Mouse (Mus musculus) hindbrain, embryonic 10.5 days (tissue): ENCODE measurements around the gene Olfr642. TPM values are rescaled to one million over a fixed set of nuclear protein-coding genes. Genes with fewer than 3 reads are reported as not detected.

Experiments
- DNase-seq: peaks from one replicate; pipeline ENCODE4 v3.0.0-alpha.2; 2017; ENCODE audit warnings: low spot score
- H3K27ac ChIP-seq: fragments of 300-500 bp; sonication (generic); 2 replicates; pipeline ENCODE4 v1.5.1; 2016; ENCODE audit warnings: mild to moderate bottlenecking, moderate library complexity
- H3K27me3 ChIP-seq: fragments of 300-500 bp; sonication (generic); 2 replicates; pipeline ENCODE4 v1.6.1; 2016; ENCODE audit warnings: mild to moderate bottlenecking; ENCODE audit not compliant: poor library complexity, insufficient read depth, severe bottlenecking
- H3K36me3 ChIP-seq: fragments of 300-500 bp; sonication (generic); 2 replicates; pipeline ENCODE4 v1.6.1; 2016; ENCODE audit warnings: mild to moderate bottlenecking, moderate library complexity
- H3K4me1 ChIP-seq: fragments of 300-500 bp; sonication (generic); replicated peaks from 2 replicates; pipeline ENCODE4 v1.6.1; 2016; ENCODE audit warnings: mild to moderate bottlenecking
- H3K4me3 ChIP-seq: fragments of 300-500 bp; sonication (generic); 2 replicates; pipeline ENCODE4 v1.5.1; 2016; ENCODE audit warnings: mild to moderate bottlenecking, moderate library complexity
- H3K9me3 ChIP-seq: fragments of 300-500 bp; sonication (generic); 2 replicates; pipeline ENCODE4 v1.6.1; 2016; ENCODE audit warnings: mild to moderate bottlenecking, moderate library complexity
- WGBS: fragments of 180-500 bp; shearing (Covaris S2); methylation state at CpG from one replicate; pipeline ENCODE4 v1.1.7; 2016; 5-methylcytosine and 5-hydroxymethylcytosine counted together
- polyA plus RNA-seq: library from polyadenylated mRNA; unstranded; fragments of >200 nt; fragmentation: Nextera tagmentation; extraction: Ambion mirVana; gene quantifications from 2 replicates; pipeline ENCODE4 v1.2.1, GENCODE M21; 2016

The Olfr642 gene
- not detected in 2 replicates for polyA plus RNA-seq

GRCm38 (mm10) chr7:104052566-104052965 lies at the start of gene Olfr642:
Olfr642 (minus strand) TSS chr7:104052666.
- Histone ChIP-seq H3K36me3 (no peaks in the 10 kb centered on the region), H3K9me3 (no peaks in the 10 kb centered on the region), H3K4me1 (no peaks in the 10 kb centered on the region), H3K27me3 (no peaks in the 10 kb centered on the region), H3K27ac (no peak within 1 kb of the TSS), H3K4me3 (no peak within 1 kb of the TSS)
- no peak for DNase-seq
- 74% methylated on average over 1 of the region's 1 CpGs for WGBS

DNA sequence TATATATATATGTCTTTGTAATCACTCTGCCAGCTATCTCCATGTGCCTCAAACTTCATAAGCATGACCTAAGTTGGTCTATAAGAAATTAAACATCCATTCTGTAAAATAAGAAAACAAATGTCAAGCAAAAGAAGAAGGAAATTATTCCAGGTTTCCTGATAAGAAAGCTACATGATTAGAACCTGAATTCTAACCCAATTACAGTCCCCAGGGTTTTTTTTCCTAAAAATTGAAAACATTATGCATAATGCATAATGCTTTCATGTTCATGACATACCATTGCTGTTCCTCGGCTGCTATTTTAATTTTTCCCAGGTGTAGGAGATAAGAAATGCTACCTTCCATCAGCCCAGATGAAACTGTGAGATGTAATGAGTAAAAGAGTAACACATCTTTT lies 32.9 kb upstream of the Olfr642 start, which contains the start of gene Olfr645:
Olfr645 (minus strand) TSS at position 101 of the 400 bp plus-strand sequence.
- 79% methylated on average over 1 of the region's 1 CpGs for WGBS

DNA sequence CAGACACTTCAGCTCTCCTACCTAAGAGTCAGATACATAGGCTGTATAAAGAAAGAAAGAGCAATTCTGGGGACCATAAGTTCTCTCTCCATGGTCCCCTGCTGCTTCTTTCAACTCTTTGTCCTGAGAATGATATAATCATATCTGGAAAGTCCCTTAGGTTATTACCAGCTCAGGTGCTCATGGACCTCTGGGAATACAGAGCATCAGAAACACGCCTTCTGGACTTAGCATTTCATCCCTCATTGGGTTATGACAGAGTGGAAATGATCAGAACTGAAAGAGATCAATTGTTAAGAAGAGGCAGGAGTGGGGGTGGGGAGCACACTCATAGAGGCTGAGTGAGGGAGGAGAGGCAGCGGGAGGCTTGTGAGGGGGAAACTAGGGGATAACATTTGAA lies 19.3 kb upstream of the Olfr642 start, which contains the start of gene Olfr644:
Olfr644 (minus strand) TSS at position 101 of the 400 bp plus-strand sequence.
- WGBS: 74% methylated on average over 2 of the region's 2 CpGs

More for the DNA sequence above, 32.9 kb upstream of the Olfr642 start, which contains the start of gene Olfr645:
- H3K27ac ChIP-seq: no peak within 1 kb of the TSS
- no peaks in the 10 kb centered on the region for H3K27me3 ChIP-seq
- no peak for DNase-seq
- no peaks in the 10 kb centered on the region for H3K9me3 ChIP-seq
- no peaks in the 10 kb centered on the region for H3K36me3 ChIP-seq
- no peak within 1 kb of the TSS for H3K4me3 ChIP-seq
- H3K4me1 ChIP-seq: no peaks in the 10 kb centered on the region

DNA sequence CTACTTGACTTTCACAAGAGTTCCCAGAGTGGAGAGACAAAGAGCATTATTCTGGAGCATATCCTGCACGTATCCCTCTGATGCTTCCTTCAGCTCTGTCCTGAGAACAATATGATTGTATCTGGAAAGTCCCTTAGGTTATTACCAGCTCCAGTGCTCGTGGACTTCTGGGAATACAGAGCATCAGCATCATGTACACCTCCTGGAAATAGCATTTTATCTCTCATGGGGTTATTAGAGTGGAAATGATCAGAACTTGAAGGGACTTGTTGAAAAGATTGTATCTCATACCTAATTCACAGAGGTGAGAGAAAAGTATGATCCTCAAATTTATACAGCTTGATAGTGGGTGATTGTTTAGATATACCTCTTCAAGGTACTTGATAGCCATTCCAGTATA lies 8.9 kb upstream of the Olfr642 start, which contains the start of gene 4930516K23Rik:
4930516K23Rik (minus strand) TSS at position 101 of the 400 bp plus-strand sequence.
- Histone ChIP-seq H3K4me3 (no peak within 1 kb of the TSS), H3K4me1 (no peaks in the 10 kb centered on the region), H3K9me3 (no peaks in the 10 kb centered on the region), H3K27ac (no peak within 1 kb of the TSS), H3K27me3 (no peaks in the 10 kb centered on the region), H3K36me3 (no peaks in the 10 kb centered on the region)
- no peak for DNase-seq
- 58% methylated on average over 2 of the region's 2 CpGs for WGBS

More for the DNA sequence above, 19.3 kb upstream of the Olfr642 start, which contains the start of gene Olfr644:
- H3K36me3 ChIP-seq: no peaks in the 10 kb centered on the region
- no peaks in the 10 kb centered on the region for H3K9me3 ChIP-seq
- H3K4me1 ChIP-seq: no peaks in the 10 kb centered on the region
- no peak within 1 kb of the TSS for H3K27ac ChIP-seq
- no peaks in the 10 kb centered on the region for H3K27me3 ChIP-seq
- no peak within 1 kb of the TSS for H3K4me3 ChIP-seq
- DNase-seq: no peak

DNA sequence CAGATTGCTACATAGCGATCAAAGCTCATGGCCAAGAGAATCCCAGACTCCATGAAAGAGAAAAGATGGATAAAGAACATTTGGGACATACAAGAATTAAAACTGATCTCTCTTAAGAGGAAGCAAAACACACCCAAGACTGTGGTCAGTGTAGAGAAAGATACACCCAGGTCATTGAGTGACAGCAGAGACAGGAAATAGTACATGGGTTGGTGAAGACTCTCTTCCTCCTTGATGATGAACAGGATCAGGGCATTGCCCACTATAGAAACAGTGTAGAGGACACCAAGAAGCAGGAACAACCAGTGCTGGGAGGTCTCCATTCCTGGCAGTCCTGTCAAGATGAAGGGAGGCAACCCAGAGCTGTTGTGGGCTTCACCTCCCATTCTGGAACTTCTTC lies 6.7 kb upstream of the Olfr642 start:
- Histone ChIP-seq H3K27me3 (no peaks in the 10 kb centered on the region), H3K27ac (no peak overlapping the region), H3K4me3 (no peak overlapping the region), H3K36me3 (no peaks in the 10 kb centered on the region), H3K4me1 (no peaks in the 10 kb centered on the region), H3K9me3 (no peaks in the 10 kb centered on the region)
- WGBS: 89% methylated on average over 1 of the region's 1 CpGs
- DNase-seq: no peak

DNA sequence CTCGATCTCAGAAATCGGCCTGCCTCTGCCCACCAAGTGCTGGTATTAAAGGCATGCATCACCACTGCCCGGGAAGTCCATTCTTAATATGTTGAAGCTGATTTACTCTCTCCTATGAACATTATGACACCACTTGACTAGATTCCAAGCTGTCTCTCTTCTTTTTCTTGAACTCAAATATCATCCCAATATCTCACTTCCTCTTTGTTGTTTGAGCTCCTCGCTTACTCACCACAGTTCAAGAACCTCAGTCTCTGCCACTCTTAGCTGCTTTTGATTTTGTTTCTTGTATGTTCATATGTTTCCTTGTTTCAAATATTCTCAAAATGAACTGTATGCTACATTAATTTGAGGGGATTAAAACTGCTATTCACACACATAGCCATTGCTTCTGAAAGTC lies 1.7 kb downstream of the Olfr642 start:
- no peaks in the 10 kb centered on the region for H3K9me3 ChIP-seq
- no peak overlapping the region for H3K4me3 ChIP-seq
- no peak overlapping the region for H3K27ac ChIP-seq
- 90% methylated on average over 4 of the region's 4 CpGs for WGBS
- no peak for DNase-seq
- H3K27me3 ChIP-seq: no peaks in the 10 kb centered on the region
- no peaks in the 10 kb centered on the region for H3K36me3 ChIP-seq
- H3K4me1 ChIP-seq: no peaks in the 10 kb centered on the region

- 72% methylated on average over 1 of the region's 1 CpGs for WGBS
- no peaks in the 10 kb centered on the region for H3K27me3 ChIP-seq
- DNase-seq: no peak
- H3K4me1 ChIP-seq: no peaks in the 10 kb centered on the region
- no peaks in the 10 kb centered on the region for H3K9me3 ChIP-seq
- no peaks in the 10 kb centered on the region for H3K36me3 ChIP-seq
- no peak within 1 kb of the TSS for H3K4me3 ChIP-seq
- no peak within 1 kb of the TSS for H3K27ac ChIP-seq
Observed at GRCm38 (mm10) chr7:104035145-104035544, 17.3 kb downstream of the Olfr642 start, which contains the start of gene Olfr641. Olfr641 (plus strand) TSS chr7:104035445.

GRCm38 (mm10) chr7:104026978-104027377 lies 25.5 kb downstream of the Olfr642 start:
- no peak for DNase-seq
- no peaks in the 10 kb centered on the region for H3K4me1 ChIP-seq
- H3K36me3 ChIP-seq: no peaks in the 10 kb centered on the region
- 83% methylated on average over 3 of the region's 3 CpGs for WGBS
- no peak overlapping the region for H3K27ac ChIP-seq
- no peaks in the 10 kb centered on the region for H3K9me3 ChIP-seq
- no peaks in the 10 kb centered on the region for H3K27me3 ChIP-seq
- H3K4me3 ChIP-seq: no peak overlapping the region

DNA sequence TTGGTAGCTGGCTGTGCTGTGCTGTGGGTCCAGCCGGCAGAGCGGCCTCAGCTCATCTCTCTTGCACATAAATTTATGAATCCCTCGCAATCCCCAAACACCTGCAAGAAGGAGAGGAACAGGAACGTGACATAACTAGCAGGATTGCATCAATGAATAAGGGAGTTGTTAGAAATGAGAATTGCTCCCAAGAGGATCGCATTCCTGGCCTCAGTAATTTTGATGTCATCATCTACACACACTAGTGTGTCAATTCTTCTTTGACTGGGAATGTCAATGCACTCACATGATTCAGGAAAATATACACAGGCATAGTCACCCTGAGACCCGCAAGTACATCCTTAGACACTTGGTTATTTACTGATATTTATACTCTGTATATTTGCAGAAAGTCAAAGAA lies 27.0 kb downstream of the Olfr642 start, which contains the start of gene Olfr640:
Olfr640 (minus strand) TSS at position 101 of the 400 bp plus-strand sequence.
- H3K27ac ChIP-seq: no peak within 1 kb of the TSS
- no peaks in the 10 kb centered on the region for H3K27me3 ChIP-seq
- H3K36me3 ChIP-seq: no peaks in the 10 kb centered on the region
- no peak for DNase-seq
- no peak within 1 kb of the TSS for H3K4me3 ChIP-seq
- WGBS: 82% methylated on average over 6 of the region's 6 CpGs
- no peaks in the 10 kb centered on the region for H3K4me1 ChIP-seq
- no peaks in the 10 kb centered on the region for H3K9me3 ChIP-seq

GRCm38 (mm10) chr7:104021651-104022050 lies 30.8 kb downstream of the Olfr642 start:
- Histone ChIP-seq H3K27ac (no peak overlapping the region), H3K4me3 (no peak overlapping the region), H3K4me1 (no peaks in the 10 kb centered on the region), H3K36me3 (no peaks in the 10 kb centered on the region), H3K9me3 (no peaks in the 10 kb centered on the region), H3K27me3 (no peaks in the 10 kb centered on the region)
- no peak for DNase-seq
- 95% methylated on average over 6 of the region's 6 CpGs for whole genome bisulfite sequencing

GRCm38 (mm10) chr7:104018953-104019352 lies 33.5 kb downstream of the Olfr642 start:
- WGBS: 78% methylated on average over 1 of the region's 1 CpGs
- H3K9me3 ChIP-seq: no peaks in the 10 kb centered on the region
- H3K4me3 ChIP-seq: no peak overlapping the region
- H3K27me3 ChIP-seq: no peaks in the 10 kb centered on the region
- H3K36me3 ChIP-seq: no peaks in the 10 kb centered on the region
- no peaks in the 10 kb centered on the region for H3K4me1 ChIP-seq
- no peak for DNase-seq
- H3K27ac ChIP-seq: no peak overlapping the region

- H3K4me1 ChIP-seq: no peaks in the 10 kb centered on the region
- no peak for DNase-seq
- H3K27me3 ChIP-seq: no peaks in the 10 kb centered on the region
- H3K4me3 ChIP-seq: no peak within 1 kb of the TSS
- H3K9me3 ChIP-seq: no peaks in the 10 kb centered on the region
- no peaks in the 10 kb centered on the region for H3K36me3 ChIP-seq
- H3K27ac ChIP-seq: no peak within 1 kb of the TSS
Observed at GRCm38 (mm10) chr7:104017203-104017602, 35.3 kb downstream of the Olfr642 start, which contains the start of gene Olfr639. Olfr639 (minus strand) TSS chr7:104017303.

DNA sequence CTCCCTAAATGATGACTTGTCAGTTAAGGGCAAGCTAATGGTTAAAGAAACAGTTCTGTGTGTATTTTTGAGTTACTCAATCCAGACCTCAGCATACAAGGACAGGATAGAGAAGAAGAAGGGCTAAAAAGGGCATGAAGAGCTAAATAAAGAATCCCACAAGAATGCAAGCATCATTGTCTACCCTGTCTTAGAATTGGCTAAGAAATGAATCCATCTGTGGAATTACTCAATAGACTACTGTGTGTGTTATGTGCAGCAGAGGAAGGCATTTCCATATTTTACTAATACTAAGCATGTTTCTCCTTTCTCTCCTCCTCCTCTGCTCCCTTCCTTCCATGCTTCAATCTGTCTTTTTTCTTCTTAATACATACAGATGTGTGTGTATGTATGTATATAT lies 53.3 kb downstream of the Olfr642 start:
- Histone ChIP-seq H3K4me3 (no peak overlapping the region), H3K9me3 (no peaks in the 10 kb centered on the region), H3K27me3 (no peaks in the 10 kb centered on the region), H3K4me1 (no peaks in the 10 kb centered on the region), H3K27ac (no peak overlapping the region), H3K36me3 (no peaks in the 10 kb centered on the region)
- no peak for DNase-seq

DNA sequence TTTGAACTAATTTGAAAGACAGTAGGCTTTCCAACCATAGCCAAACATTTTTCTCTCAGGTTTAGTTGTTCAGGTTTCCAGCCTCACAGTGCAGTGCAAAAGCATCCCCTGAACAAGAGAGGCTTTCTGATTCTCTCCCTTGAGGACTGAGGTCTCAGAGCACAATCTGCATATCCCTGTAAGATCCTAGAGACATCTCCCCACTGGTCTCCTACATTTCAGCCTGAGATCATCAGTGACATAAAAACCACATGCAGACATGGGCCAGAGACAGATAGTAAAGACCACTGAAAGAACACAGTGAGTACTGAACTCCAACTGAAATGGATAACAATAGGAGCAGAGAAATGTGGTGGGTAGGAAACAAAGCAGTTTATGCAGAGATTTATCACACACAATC lies 54.0 kb downstream of the Olfr642 start, which contains the start of gene Olfr638:
Olfr638 (plus strand) TSS at position 301 of the 400 bp plus-strand sequence.
- no peaks in the 10 kb centered on the region for H3K27me3 ChIP-seq
- no peaks in the 10 kb centered on the region for H3K4me1 ChIP-seq
- H3K4me3 ChIP-seq: no peak within 1 kb of the TSS
- DNase-seq: no peak
- no peak within 1 kb of the TSS for H3K27ac ChIP-seq
- no peaks in the 10 kb centered on the region for H3K9me3 ChIP-seq
- no peaks in the 10 kb centered on the region for H3K36me3 ChIP-seq
